Comparison of ENCODE assay signal across 7 mouse cellular contexts in the genomic region with DNA sequence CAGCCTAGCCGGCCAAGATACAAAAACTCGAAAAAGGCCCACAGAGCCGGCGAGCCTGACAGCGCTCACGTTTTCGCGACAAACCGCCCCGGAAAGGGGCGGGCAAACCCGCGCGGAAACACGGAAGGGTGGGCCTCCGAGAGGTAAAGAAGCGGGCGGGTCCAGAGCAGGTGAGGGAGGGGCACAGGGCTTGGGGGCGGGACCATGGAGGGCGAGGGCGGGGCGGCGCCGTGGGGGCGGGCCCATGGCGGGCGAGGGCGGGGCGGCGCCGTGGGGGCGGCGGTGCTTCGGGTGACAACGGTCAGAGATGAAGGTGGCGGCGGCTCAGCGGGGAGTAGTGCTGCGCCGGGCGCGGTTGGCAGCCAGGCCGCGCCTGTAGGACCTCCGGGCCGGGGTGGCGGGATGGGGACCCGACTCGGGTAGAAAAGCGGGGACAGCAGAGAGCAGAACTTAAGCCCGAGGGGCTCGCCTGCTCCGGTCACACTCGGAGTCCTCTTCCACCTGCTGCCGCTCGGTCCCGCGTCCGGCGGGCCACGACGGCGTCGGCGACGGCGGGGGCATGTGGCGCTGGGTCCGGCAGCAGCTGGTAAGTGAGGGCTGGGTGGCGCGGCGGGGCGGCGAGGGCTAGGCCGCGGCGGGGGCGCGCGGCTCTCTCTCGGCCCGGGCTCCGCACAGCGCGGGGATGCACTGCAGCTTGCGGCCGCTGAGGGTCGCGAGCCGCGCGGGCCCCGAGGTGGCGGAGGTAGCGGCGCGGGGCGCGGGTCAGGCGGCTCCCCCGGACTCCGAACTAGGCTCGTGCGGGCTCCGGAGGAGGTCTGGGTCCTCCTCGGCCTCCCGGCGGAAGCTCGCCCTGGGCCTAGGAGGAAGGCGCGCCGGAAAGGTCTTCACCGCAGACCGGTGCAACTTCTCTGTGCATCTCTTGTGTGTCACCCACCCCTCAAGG. TPM values are rescaled to one million over a fixed set of nuclear protein-coding genes. Genes with fewer than 3 reads are reported as not detected.
DNase-seq lines count a peak whose midpoint lies in the region; ATAC-seq lines count a peak whose summit lies in the region.

Atp11b (plus strand) TSS at position 282 of the 943 bp plus-strand sequence.

- peak within 1 kb of the TSS; percentile 89 for H3K4me3 ChIP-seq in midbrain, embryonic 10.5 days

- peaks cover 14% of the 10 kb centered on the region for H3K4me1 ChIP-seq in midbrain, embryonic 10.5 days

- ATAC-seq in inflammation-experienced regulatory T-cells, adult 6 months = peak; percentile 87

- H3K36me3 ChIP-seq in midbrain, embryonic 10.5 days = no peaks in the 10 kb centered on the region

- intact Hi-C loops in gastrocnemius, postnatal 14 days (cut with DNase I; ENCODE audit: low total_unique reads) = loop anchor here (5.0 kb wide), 1 partner anchor 313 kb away; the partner anchor contains the start of gene Acad9
- intact Hi-C loops in left cerebral cortex, postnatal 25 days (cut with DNase I) = loop anchor here (5.0 to 10.0 kb wide), 2 partner anchors 62 to 181 kb away; partner anchors contain the start of gene Dcun1d1

- DNase-seq in adrenal gland, adult (ENCODE audit: inconsistent age in 2 of 2, low spot score in 1 of 2) = peak; percentile 83 to 92
- peak; percentile 79 for DNase-seq in embryo, embryonic 10 days (ENCODE audit: low spot score)
- peak; percentile 79 for DNase-seq in gastrocnemius, postnatal 14 days
- DNase-seq in left cerebral cortex, postnatal 25 days (ENCODE audit: low spot score in 2 of 2) = peak; percentile 73 to 75
- DNase-seq in midbrain, embryonic 10.5 days (ENCODE audit: low spot score) = peak; percentile 87
- peak; percentile 74 for DNase-seq in right cerebral cortex, postnatal 4 days

- under 1% methylated on average over 114 of the region's 114 CpGs for WGBS in midbrain, embryonic 10.5 days

- H3K9me3 ChIP-seq in midbrain, embryonic 10.5 days (replicated peaks) = no peaks in the 10 kb centered on the region

- no peaks in the 10 kb centered on the region for H3K27me3 ChIP-seq in midbrain, embryonic 10.5 days (ENCODE audit: low read depth, poor library complexity, severe bottlenecking)

- H3K27ac ChIP-seq in midbrain, embryonic 10.5 days (replicated peaks) = peak within 1 kb of the TSS; percentile 94

RNA-seq across cellular contexts. Expression of gene Atp11b, which starts in this region (rescaled TPM):
- 10 to 100 TPM; 19.3 to 22.2 TPM for total RNA-seq in gastrocnemius, postnatal 14 days (2021)
- polyA plus RNA-seq in inflammation-experienced regulatory T-cells, adult 6 months (2017; shearing (Covaris generic)) = 10 to 100 TPM; 51.2 to 60.5 (median 53.6) TPM
- total RNA-seq in left cerebral cortex, postnatal 25 days (2021) = 100 to 1,000 TPM; 100 to 113 TPM
- 25.0 and 26.4 TPM in 2 replicates for polyA plus RNA-seq in midbrain, embryonic 10.5 days (2016; fragmentation: Nextera tagmentation; extraction: Ambion mirVana)

Comparison
In these comparisons a context has a peak if more than half of its experiments do, and no peak if none do; other contexts are left out.
1. Peak in every context shown above with its lines: DNase-seq, ATAC-seq, H3K4me3 ChIP-seq and H3K27ac ChIP-seq.
2. RNA of gene Atp11b (total RNA-seq): 100 to 113 TPM in left cerebral cortex, postnatal 25 days; 19.3 to 22.2 TPM in gastrocnemius, postnatal 14 days; every median in the first group is over 4 times any median in the second.